Mouse (Mus musculus) bone marrow, adult 2 months (tissue): Measurements from ENCODE around the gene Iqcj.

Source experiments
- CTCF ChIP-seq: fragments of 200-500 bp; IDR thresholded peaks from 2 replicates; pipeline ENCODE4 v1.5.1; 2011; ENCODE audit warnings: low read length, control low read depth; ENCODE audit not compliant: control insufficient read depth, insufficient read depth
- POLR2A ChIP-seq: fragments of 200-500 bp; IDR thresholded peaks from 2 replicates; pipeline ENCODE4 v1.6.1; 2011; ENCODE audit warnings: low read depth, mild to moderate bottlenecking, control low read depth, low read length, borderline replicate concordance; ENCODE audit not compliant: control insufficient read depth

DNA sequence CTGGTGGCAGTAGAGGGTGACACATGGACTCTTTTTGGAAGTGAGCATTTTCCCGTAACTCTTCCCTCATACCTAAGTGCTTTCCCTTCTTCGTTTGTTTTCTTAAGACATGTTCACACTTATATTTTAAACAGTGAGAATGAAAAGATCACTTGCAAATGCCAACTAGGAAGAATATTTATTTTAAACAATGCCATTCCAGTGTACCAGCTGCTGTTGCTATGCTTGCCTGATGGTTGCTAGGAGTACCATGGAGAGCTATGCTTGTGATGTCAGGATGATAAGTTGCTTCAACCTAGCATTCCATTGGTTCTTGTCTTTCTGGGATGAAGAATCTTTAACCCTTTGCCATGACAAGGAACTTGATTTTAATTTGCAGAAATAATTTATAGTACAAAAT is 193.0 kb downstream of the Iqcj start:
- no peak for TF ChIP-seq POLR2A
- no peak for TF ChIP-seq CTCF
